Mouse (Mus musculus): ENCODE measurements at regions not wholly inside any gene's neighbourhood (a gene's known extent, or its start where the extent isn't known, plus 50 kb on each side); places are given as distances from the start of the nearest gene placed in this dataset.

DNA sequence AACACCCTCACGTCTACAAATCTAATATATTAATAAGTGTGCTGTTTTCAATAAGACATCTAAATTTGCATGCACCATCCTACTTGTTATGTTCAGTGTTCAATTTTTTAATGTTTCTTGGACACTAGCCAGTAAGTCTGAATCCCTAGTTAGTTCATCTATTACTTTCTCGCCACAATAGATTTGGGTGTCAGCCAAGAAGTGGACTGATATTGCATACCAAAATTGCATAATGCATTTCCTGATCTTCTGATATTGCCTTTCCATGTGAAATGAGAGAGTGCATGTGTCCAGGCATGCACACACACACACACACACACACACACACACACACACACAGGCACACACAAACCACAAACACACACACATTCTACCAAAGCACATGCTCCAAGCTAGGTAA lies 874.9 kb downstream of the 5730522E02Rik start:
- no peak for DNase-seq (ENCODE audit: low spot score in 2 of 2)

- no peak for DNase-seq (ENCODE audit: low spot score in 2 of 2)
Observed at GRCm38 (mm10) chr11:25330696-25331095, 879.9 kb downstream of the 5730522E02Rik start.

- no peak for DNase-seq (ENCODE audit: low spot score in 2 of 2)
Observed at GRCm38 (mm10) chr11:25322426-25322825, 888.1 kb downstream of the 5730522E02Rik start.

GRCm38 (mm10) chr11:25321494-25321893 lies 889.1 kb downstream of the 5730522E02Rik start:
- no peak for DNase-seq (ENCODE audit: low spot score in 2 of 2)

GRCm38 (mm10) chr11:25314645-25315044 lies 895.9 kb downstream of the 5730522E02Rik start:
- no peak for DNase-seq (ENCODE audit: low spot score in 2 of 2)

DNA sequence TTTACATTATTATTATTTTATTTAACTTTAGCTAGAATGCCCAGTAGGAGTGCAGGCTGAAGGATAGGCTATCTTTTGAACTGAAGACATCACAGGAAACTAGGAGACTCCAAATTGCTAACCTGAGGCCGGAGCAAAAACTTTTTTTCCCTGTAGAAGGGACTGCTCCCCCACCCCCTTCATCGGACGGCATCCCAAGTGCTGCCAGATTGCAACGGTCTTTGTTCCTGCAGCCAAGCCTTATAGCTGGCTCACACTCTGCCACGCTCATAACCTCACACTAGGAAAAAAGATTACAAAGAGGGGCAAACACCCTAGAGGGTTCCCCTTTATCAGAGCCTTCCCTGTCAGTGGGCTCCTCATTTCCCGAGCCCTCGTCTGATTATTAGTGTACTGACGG lies 896.7 kb downstream of the 5730522E02Rik start:
- DNase-seq (ENCODE audit: low spot score in 2 of 2), result no peak

- DNase-seq (ENCODE audit: low spot score in 2 of 2), result no peak
Observed at GRCm38 (mm10) chr11:25313308-25313707, 897.3 kb downstream of the 5730522E02Rik start.

DNA sequence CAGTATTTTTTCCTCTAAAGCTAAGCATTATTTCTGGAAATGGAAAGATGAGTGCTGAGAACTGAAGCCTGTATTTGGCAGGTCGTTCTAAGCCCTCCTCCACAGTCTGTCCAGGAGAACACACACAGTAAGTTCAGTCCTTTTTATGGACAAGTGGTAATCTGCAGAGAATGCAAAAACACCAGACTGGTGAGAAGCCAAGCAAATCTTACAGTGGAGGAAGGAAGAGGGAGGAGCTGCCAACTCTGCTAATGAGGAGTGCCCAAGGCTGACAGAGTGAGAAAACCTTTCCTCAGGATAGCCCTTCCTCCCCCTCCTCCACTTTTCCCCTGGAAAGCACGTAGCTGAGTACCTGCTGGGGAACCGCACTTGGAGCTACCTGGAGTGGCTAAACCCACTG lies 899.8 kb downstream of the 5730522E02Rik start:
- DNase-seq (ENCODE audit: low spot score in 2 of 2), result no peak

- peak; percentile 30 to 79 for DNase-seq (ENCODE audit: low spot score in 2 of 2)
Observed at GRCm38 (mm10) chr11:25301130-25301529, 909.4 kb downstream of the 5730522E02Rik start.

- no peak for DNase-seq (ENCODE audit: low spot score in 2 of 2)
Observed at GRCm38 (mm10) chr11:25288346-25288745, 922.2 kb downstream of the 5730522E02Rik start.

- DNase-seq (ENCODE audit: low spot score in 2 of 2), result no peak
Observed at GRCm38 (mm10) chr11:25287458-25288247, 922.9 kb downstream of the 5730522E02Rik start.

DNA sequence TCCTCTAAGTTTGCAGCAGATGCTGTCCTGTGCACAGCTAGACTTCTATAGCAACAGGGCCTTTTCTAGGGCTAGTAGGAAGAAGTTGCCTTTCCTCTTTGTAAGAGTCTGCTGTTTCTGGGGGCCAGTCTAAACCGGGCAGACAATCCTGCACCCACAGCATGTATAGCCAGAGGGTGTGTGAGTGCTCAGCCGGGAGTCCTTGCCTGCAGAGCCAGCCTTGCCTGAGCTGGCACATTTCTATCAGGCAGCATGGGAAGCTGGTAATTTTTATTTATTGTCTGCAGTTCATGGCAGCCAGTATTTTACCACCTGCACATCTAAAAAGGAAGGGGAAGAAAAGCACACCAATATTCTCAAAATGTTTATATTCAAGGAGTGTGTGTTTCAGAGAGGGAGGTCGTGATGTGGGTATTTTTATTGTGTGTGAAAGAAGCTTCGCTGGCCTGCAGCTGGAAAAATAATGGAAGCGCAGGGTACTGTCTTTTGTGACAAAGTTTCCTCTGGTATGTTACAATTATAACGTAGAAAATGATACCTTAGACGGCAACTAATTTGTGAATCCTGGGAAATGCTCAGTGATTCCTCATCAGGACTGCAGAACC lies 940.5 kb downstream of the 5730522E02Rik start:
- no peak for DNase-seq (ENCODE audit: low spot score in 2 of 2)

DNA sequence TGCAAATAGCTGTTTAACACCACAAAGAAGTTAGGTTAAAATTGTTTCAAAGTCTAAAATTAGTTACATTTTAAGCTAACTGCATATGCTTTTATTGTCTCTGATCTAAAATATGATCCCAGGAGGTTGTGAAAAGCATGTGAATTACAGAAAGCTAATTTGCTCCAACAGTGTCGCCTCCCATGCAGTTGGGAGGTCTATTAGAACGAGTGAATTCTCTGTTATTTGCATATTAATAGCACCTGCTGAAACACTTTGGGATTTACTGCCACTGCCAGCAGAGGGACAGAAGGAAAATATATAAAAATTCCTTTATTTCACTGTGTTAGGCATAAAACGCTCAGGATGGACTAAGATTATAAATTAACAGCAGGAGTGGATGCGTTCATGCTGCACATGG lies 947.7 kb downstream of the 5730522E02Rik start:
- no peak for DNase-seq (ENCODE audit: low spot score in 2 of 2)

- DNase-seq (ENCODE audit: low spot score in 2 of 2), result no peak
Observed at GRCm38 (mm10) chr11:25259691-25260090, 950.9 kb downstream of the 5730522E02Rik start.

- DNase-seq (ENCODE audit: low spot score in 2 of 2), result no peak
Observed at GRCm38 (mm10) chr11:25233360-25233890, 977.1 kb downstream of the 5730522E02Rik start.
